Mouse (Mus musculus) bone marrow macrophage, adult 2 months (primary cell): Measurements from ENCODE around the gene Rspo3. TPM values are rescaled to one million over a fixed set of nuclear protein-coding genes. Genes with fewer than 3 reads are reported as not detected.

Experiments used
- H3K27ac ChIP-seq: 2 replicates; pipeline ENCODE4 v1.5.1; 2012; ENCODE audit warnings: low read depth, low read length; ENCODE audit not compliant: insufficient read depth
- H3K4me1 ChIP-seq: 2 replicates; pipeline ENCODE4 v1.6.1; 2012; ENCODE audit warnings: low read length; ENCODE audit not compliant: control insufficient read depth, insufficient read depth
- H3K4me3 ChIP-seq: 2 replicates; pipeline ENCODE4 v1.5.1; 2012; ENCODE audit warnings: mild to moderate bottlenecking, low read length, moderate library complexity; ENCODE audit not compliant: insufficient read depth
- CTCF ChIP-seq: IDR thresholded peaks from 2 replicates; pipeline ENCODE4 v1.5.1; 2012; ENCODE audit warnings: low read depth, mild to moderate bottlenecking, low read length, moderate library complexity
- POLR2A ChIP-seq: IDR thresholded peaks from 2 replicates; pipeline ENCODE4 v1.6.1; 2012; ENCODE audit warnings: mild to moderate bottlenecking, low read depth, low read length, borderline replicate concordance
- polyA plus RNA-seq: library from polyadenylated mRNA; stranded (reverse); fragments of >200 nt; gene quantifications from 2 replicates; pipeline ENCODE4 v1.2.4, GENCODE M21; 2012; ENCODE audit not compliant: missing spikeins, insufficient read depth, insufficient read length

Gene Rspo3
- polyA plus RNA-seq, 1 experiment = not detected

GRCm38 (mm10) chr10:29460100-29460499 lies 75.6 kb downstream of the Rspo3 start:
- Histone ChIP-seq H3K4me1 (no peaks in the 10 kb centered on the region), H3K27ac (no peak overlapping the region), H3K4me3 (no peak overlapping the region)
- TF ChIP-seq POLR2A (no peak), CTCF (no peak)

GRCm38 (mm10) chr10:29459632-29460031 lies 76.0 kb downstream of the Rspo3 start:
- Histone ChIP-seq H3K4me3 (no peak overlapping the region), H3K27ac (no peak overlapping the region), H3K4me1 (no peaks in the 10 kb centered on the region)
- TF ChIP-seq CTCF = no peak
- no peak for TF ChIP-seq POLR2A

GRCm38 (mm10) chr10:29445076-29445475 lies 90.6 kb downstream of the Rspo3 start:
- TF ChIP-seq POLR2A (no peak), CTCF (no peak)
- Histone ChIP-seq H3K4me3 (no peak overlapping the region), H3K4me1 (no peaks in the 10 kb centered on the region), H3K27ac (no peak overlapping the region)

- Histone ChIP-seq H3K4me3 (no peak overlapping the region), H3K27ac (no peak overlapping the region), H3K4me1 (no peaks in the 10 kb centered on the region)
- no peak for TF ChIP-seq POLR2A
- TF ChIP-seq CTCF = no peak
Observed at GRCm38 (mm10) chr10:29441297-29441696, 94.4 kb downstream of the Rspo3 start.

GRCm38 (mm10) chr10:29432935-29433453 lies 102.7 kb downstream of the Rspo3 start:
- no peaks in the 10 kb centered on the region for H3K4me1 ChIP-seq
- TF ChIP-seq POLR2A (no peak), CTCF (no peak)
- no peak overlapping the region for H3K27ac ChIP-seq

GRCm38 (mm10) chr10:29426660-29427059 lies 109.0 kb downstream of the Rspo3 start:
- no peak for TF ChIP-seq CTCF
- TF ChIP-seq POLR2A = no peak
- H3K27ac ChIP-seq = no peak overlapping the region
- H3K4me3 ChIP-seq = no peak overlapping the region
- H3K4me1 ChIP-seq = no peaks in the 10 kb centered on the region

More at GRCm38 (mm10) chr10:29432935-29433453, 102.7 kb downstream of the Rspo3 start:
- H3K4me3 ChIP-seq = no peak overlapping the region

GRCm38 (mm10) chr10:29424571-29424970 lies 111.1 kb downstream of the Rspo3 start:
- TF ChIP-seq CTCF = no peak
- Histone ChIP-seq H3K27ac (no peak overlapping the region), H3K4me1 (no peaks in the 10 kb centered on the region), H3K4me3 (no peak overlapping the region)

GRCm38 (mm10) chr10:29414361-29414760 lies 121.3 kb downstream of the Rspo3 start:
- no peaks in the 10 kb centered on the region for H3K4me1 ChIP-seq
- no peak overlapping the region for H3K27ac ChIP-seq
- no peak overlapping the region for H3K4me3 ChIP-seq
- TF ChIP-seq CTCF = no peak
- no peak for TF ChIP-seq POLR2A

GRCm38 (mm10) chr10:29402656-29403268 lies 132.9 kb downstream of the Rspo3 start:
- TF ChIP-seq POLR2A (no peak), CTCF (no peak)
- no peak overlapping the region for H3K27ac ChIP-seq
- no peaks in the 10 kb centered on the region for H3K4me1 ChIP-seq
- H3K4me3 ChIP-seq = no peak overlapping the region

Other genes starting within 250 kb of the Rspo3 start
- gene Echdc1, start 222.7 kb downstream of the Rspo3 start, polyA plus RNA-seq = 16.2 TPM in 2 replicates
- 39.6 and 43.3 TPM in 2 replicates for gene Rnf146, start 173.4 kb downstream of the Rspo3 start, polyA plus RNA-seq